Mouse (Mus musculus) 3T3-L1 (cell line): Measurements from ENCODE around the gene Cnn2.

Source experiments
- DNase-seq: peaks from one replicate; pipeline ENCODE4 v3.0.0-alpha.2; 2015; ENCODE audit warnings: low read depth, low spot score

Gene Cnn2

GRCm38 (mm10) chr10:79989272-79989786 is 945 bp downstream of the Cnn2 start:
- DNase-seq = peak; percentile 62

- peak; percentile 92 for DNase-seq
Measured at GRCm38 (mm10) chr10:79989870-79990269, 1.5 kb downstream of the Cnn2 start.

GRCm38 (mm10) chr10:79991099-79991498 is 2.7 kb downstream of the Cnn2 start:
- peak; percentile 20 for DNase-seq

- DNase-seq = no peak
Measured at GRCm38 (mm10) chr10:79991548-79991947, 3.2 kb downstream of the Cnn2 start.

- no peak for DNase-seq
Measured at GRCm38 (mm10) chr10:79994397-79995115, 6.2 kb downstream of the Cnn2 start.

GRCm38 (mm10) chr10:79995636-79996035 is 7.3 kb downstream of the Cnn2 start:
- peak; percentile 37 for DNase-seq

DNA sequence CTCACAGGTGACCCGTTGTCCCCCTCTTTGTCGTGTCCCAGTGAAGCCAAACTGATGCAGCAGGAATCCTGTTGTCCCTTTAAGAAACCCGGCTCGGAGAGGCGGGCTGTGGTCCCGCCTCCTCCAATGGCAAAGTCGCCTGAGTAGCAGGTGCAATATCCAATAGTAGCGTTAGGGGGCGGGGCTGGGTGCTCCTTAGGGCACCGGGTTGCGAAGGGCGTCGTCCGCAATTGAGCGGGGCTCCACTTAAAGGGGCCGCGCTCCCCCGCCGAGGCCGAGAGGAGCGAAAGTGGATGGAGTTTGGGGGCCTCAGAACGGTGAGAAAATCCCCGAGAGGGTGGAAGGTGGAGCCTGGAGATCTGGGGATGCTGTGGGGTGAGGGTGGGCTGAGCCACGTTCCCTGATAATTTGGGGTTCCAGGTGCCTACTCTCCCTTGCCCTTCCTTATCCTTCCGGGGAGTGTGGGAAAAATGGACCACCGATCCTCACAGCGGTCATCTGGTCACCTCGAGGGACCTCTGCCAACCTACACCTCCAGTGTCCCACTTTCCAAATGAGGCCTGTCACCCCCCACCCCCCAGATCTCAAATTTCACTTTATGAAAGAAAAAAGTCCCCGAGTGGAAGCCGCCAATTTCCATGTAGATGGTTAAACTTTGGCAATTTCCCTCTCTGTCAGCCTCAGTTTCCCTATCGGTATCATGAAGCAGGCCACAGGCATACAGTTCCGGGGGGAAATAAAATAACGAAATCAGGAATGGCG is 8.1 kb downstream of the Cnn2 start, which contains the start of gene Abca7:
Abca7 (plus strand) TSS at position 223 of the 762 bp plus-strand sequence.
- DNase-seq = peak; percentile 96

- peak; percentile 84 for DNase-seq
Measured at GRCm38 (mm10) chr10:79997034-79997760, 8.8 kb downstream of the Cnn2 start.

GRCm38 (mm10) chr10:79997819-79998218 is 9.4 kb downstream of the Cnn2 start:
- no peak for DNase-seq

DNA sequence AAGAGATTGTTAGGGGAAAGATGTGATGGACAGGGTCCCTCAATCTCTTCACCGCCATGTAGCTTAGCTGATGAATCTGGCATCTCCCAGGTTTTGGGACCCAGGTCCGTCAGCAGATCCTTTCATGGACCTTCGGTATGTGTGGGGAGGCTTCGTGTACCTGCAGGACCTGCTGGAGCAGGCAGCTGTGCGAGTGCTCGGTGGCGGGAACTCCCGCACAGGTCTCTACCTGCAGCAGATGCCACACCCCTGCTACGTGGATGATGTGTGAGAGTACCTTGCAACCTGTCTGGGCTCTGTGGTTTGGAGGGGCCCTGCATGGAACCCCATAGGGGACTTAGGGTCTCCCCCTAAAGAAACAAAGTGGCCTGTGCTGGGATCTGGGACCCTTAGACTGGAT is 13.6 kb downstream of the Cnn2 start:
- no peak for DNase-seq

GRCm38 (mm10) chr10:80002829-80003228 is 14.4 kb downstream of the Cnn2 start:
- DNase-seq = no peak

- DNase-seq = no peak
Measured at GRCm38 (mm10) chr10:80003374-80004232, 15.2 kb downstream of the Cnn2 start.

- no peak for DNase-seq
Measured at GRCm38 (mm10) chr10:80004233-80004705, 15.9 kb downstream of the Cnn2 start.

- DNase-seq = no peak
Measured at GRCm38 (mm10) chr10:80011740-80012139, 23.4 kb downstream of the Cnn2 start.

DNA sequence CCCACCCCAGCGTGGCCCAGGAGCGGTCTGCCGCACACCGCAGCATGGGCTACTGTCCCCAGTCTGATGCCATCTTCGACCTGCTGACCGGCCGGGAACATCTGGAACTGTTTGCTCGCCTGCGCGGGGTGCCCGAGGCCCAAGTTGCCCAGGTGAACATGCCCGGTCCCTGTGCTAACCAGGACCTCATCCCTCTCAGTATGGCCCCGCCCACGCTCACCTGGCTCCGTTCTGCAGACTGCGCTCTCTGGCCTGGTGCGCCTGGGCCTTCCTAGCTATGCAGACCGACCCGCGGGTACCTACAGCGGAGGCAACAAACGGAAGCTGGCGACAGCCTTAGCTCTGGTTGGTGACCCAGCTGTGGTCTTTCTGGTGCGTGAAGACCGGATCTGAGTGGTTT is 25.2 kb downstream of the Cnn2 start:
- no peak for DNase-seq

- peak; percentile 60 for DNase-seq
Measured at GRCm38 (mm10) chr10:80014484-80015290, 26.3 kb downstream of the Cnn2 start.

GRCm38 (mm10) chr10:80015583-80015982 is 27.2 kb downstream of the Cnn2 start:
- no peak for DNase-seq

DNA sequence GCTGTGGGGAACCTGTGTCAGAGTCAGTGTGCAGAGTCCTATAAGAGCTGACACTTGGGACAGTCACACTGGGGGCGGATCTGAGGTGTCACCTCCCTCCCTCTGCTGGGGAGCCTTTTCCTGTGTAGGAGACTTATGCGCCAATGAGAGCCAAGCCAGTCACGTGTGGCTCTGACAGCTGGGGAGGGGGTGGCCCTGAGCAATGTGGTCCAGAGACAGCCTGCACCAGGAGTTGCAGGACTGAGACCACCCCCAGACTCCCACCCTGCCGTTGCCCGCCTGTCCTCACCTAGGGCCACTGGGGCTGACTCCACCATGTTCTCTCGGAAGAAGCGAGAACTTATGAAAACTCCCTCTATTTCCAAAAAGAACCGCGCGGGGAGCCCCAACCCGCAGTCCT is 28.1 kb downstream of the Cnn2 start, which contains the start of gene Arhgap45:
Arhgap45 (plus strand) TSS at position 143 of the 400 bp plus-strand sequence.
- DNase-seq = no peak

DNA sequence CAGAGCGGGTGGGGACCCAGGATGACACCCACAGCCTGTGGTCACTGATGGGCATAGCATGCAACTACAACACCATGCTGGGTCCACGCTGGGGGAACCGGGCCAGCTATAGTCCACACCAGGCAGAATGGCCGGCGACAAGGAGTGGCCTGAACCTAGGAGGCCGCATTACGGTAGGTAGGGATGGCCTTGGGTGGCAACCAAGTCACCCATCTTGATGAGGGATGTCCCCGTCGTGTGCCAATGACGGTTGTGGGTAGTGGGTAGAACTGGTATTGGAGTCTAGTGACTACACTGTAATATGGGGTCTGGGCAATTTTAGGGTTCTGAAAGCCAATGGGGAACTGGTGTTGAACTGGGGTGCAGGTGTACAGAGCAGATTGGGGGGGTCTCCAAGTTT is 28.5 kb downstream of the Cnn2 start:
- no peak for DNase-seq

DNA sequence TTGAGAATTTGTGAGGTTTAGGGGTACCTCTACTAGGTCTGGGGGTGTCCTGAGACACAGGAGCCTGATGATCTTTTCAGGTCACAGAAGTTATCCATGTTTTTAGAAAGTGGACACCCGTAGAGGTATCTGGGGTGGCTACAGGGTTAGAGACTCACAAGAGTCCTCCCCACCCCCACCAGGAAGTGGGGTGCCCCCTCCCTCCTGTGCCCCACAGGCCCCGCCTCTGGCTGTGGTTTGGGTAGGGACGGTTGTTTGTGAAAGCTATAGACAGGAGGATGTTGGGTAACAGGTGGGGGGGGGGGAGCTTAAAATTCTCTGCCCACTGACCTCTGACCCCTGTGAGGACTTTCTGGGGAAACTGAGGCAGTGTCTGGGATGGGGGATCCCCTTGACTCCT is 29.0 kb downstream of the Cnn2 start:
- no peak for DNase-seq
